Mouse (Mus musculus) stomach, postnatal 0 days (tissue): ENCODE results near the gene Smarca2. TPM values are rescaled to one million over a fixed set of nuclear protein-coding genes. Genes with fewer than 3 reads are reported as not detected.
A peak's percentile ranks its signal among the peaks of the same experiment; 100 is the strongest.

ENCODE experiments used
- ATAC-seq: fragments of 200-750 bp; cut with Nextera tagmentation; 2 replicates; pipeline ENCODE4 v1.8.0; 2017; ENCODE audit not compliant: low FRiP score, low TSS enrichment
- DNase-seq: peaks from one replicate; pipeline ENCODE4 v3.0.0-alpha.2; 2016; ENCODE audit warnings: low spot score
- H3K27ac ChIP-seq: fragments of 300-500 bp; sonication (generic); replicated peaks from 2 replicates; pipeline ENCODE4 v1.5.1; 2014; ENCODE audit warnings: mild to moderate bottlenecking, control low read depth
- H3K27me3 ChIP-seq: fragments of 300-500 bp; sonication (generic); 2 replicates; pipeline ENCODE4 v1.6.1; 2014; ENCODE audit warnings: low read length; ENCODE audit not compliant: control insufficient read depth, insufficient read depth
- H3K36me3 ChIP-seq: fragments of 300-500 bp; sonication (generic); 2 replicates; pipeline ENCODE4 v1.6.1; 2014; ENCODE audit warnings: low read length, mixed read lengths; ENCODE audit not compliant: control insufficient read depth, insufficient read depth
- H3K4me1 ChIP-seq: fragments of 300-500 bp; sonication (generic); replicated peaks from 2 replicates; pipeline ENCODE4 v1.6.1; 2014; ENCODE audit warnings: antibody characterized with exemption; ENCODE audit not compliant: control insufficient read depth, insufficient read depth
- H3K4me2 ChIP-seq: fragments of 300-500 bp; sonication (generic); replicated peaks from 2 replicates; pipeline ENCODE4 v1.6.1; 2014; ENCODE audit warnings: low read depth, mild to moderate bottlenecking, control low read depth, moderate library complexity
- H3K4me3 ChIP-seq: fragments of 300-500 bp; sonication (generic); 2 replicates; pipeline ENCODE4 v1.5.1; 2014; ENCODE audit warnings: low read depth, low read length, control low read depth
- H3K9ac ChIP-seq: fragments of 300-500 bp; sonication (generic); 2 replicates; pipeline ENCODE4 v1.6.1; 2014; ENCODE audit warnings: mild to moderate bottlenecking, low read length, control low read depth, mixed read lengths
- H3K9me3 ChIP-seq: fragments of 300-500 bp; sonication (generic); 2 replicates; pipeline ENCODE4 v1.6.1; 2016; ENCODE audit warnings: low read length; ENCODE audit not compliant: control insufficient read depth
- CTCF ChIP-seq: IDR thresholded peaks from 2 replicates; pipeline ENCODE4 v1.5.1; 2016; ENCODE audit warnings: antibody characterized with exemption, low read depth, mild to moderate bottlenecking, moderate library complexity
- EP300 ChIP-seq: optimal IDR thresholded peaks from 2 replicates; pipeline ENCODE3; 2016; ENCODE audit warnings: antibody characterized with exemption
- WGBS: fragments of 180-500 bp; shearing (Covaris S2); extraction: QIAGEN DNeasy Blood & Tissue Kit; methylation state at CpG from one replicate; pipeline ENCODE4 v1.1.7; 2014; 5-methylcytosine and 5-hydroxymethylcytosine counted together
- polyA plus RNA-seq: library from polyadenylated mRNA; unstranded; fragments of >200 nt; fragmentation: Nextera tagmentation; extraction: Ambion mirVana; gene quantifications from 2 replicates; pipeline ENCODE4 v1.2.1, GENCODE M21; 2015

Gene Smarca2
- polyA plus RNA-seq, 1 experiment from 2014 or later, result 21.3 TPM

DNA sequence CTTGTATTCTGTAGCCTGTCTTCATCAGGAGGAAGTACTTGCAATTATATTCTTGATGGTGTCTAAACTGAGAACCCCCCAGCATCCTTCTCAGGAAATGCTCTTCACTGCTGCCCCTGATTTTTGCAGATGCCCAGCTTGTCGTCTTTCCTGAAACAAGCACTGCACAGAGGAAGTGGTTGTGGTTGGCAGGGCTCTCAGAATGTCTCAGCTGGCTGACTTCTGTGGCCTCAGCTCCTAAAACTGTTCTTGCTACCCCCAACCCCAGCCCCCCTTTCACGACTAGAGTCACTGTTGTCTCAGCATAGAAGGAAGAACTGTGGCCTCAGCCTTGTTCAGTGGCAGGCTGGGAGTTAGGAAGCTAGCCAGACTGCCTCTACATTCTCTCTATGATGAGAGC lies 41.3 kb downstream of the Smarca2 start:
- TF ChIP-seq EP300 (no peak), CTCF (no peak)
- Histone ChIP-seq H3K27ac (no peak overlapping the region), H3K9ac (no peak overlapping the region), H3K4me3 (no peak overlapping the region), H3K36me3 (peaks cover 21% of the 10 kb centered on the region), H3K4me2 (no peak overlapping the region), H3K4me1 (no peaks in the 10 kb centered on the region), H3K9me3 (no peaks in the 10 kb centered on the region), H3K27me3 (no peaks in the 10 kb centered on the region)
- WGBS, result 58% methylated on average over 2 of the region's 2 CpGs
- ATAC-seq (no peak), DNase-seq (no peak)

DNA sequence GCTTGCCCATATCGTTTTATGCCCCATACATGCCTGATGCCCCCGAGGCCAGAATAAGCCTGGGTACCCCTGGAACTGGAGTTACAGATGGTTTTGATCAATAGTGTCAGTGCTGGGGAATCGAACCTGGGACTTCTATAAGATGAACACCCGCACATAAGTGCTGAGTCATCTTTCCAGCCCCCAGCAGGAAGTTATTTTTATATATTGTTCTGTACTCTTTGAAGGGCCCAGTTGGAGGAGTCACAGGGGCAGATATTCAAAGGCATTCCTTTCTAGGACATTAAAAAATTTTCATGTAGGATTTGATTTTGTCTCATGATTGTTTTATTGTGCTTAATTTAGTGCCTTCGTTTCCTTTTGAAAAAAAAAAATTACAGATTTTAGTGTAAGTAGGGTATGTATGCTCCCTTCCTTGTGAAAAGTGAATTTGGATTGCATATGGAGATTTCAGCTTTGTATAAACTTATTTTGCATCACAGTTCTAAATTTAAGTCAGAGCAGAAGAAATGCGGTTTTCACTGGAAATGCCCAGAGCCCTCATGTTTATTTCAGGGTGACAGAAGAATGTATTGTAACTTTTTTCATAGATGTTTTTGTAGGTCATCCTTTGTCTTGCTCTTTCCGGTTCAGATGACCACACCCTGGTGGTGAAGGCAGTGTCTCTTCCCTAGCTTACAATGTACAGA lies 45.9 kb downstream of the Smarca2 start:
- DNase-seq (no peak), ATAC-seq (no peak)
- Histone ChIP-seq H3K4me1 (no peaks in the 10 kb centered on the region), H3K9ac (no peak overlapping the region), H3K4me3 (no peak overlapping the region), H3K4me2 (no peak overlapping the region), H3K9me3 (no peaks in the 10 kb centered on the region), H3K27me3 (no peaks in the 10 kb centered on the region), H3K36me3 (peaks cover 26% of the 10 kb centered on the region), H3K27ac (no peak overlapping the region)
- 84% methylated on average over 7 of the region's 7 CpGs for whole genome bisulfite sequencing
- TF ChIP-seq CTCF (no peak), EP300 (no peak)

DNA sequence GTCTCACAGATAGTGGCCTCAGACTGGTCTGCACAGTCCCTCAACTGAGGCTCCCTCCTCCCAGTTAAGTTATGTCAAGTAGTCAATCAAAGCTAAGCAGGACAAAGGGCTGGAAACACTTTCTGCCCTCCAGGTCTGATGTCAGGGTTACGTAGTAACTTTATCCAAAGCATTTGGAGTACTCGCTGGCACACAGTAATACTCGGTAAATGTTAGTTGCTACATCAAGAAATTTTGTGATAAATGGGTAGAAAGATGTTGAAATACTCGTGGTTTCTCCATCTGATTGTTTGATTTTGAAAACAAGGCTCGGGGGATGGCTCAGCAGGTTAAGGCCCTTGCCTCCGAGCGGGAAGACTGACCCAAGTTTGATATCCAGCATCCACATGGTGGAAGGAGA lies 53.5 kb downstream of the Smarca2 start:
- H3K9ac ChIP-seq, result no peak overlapping the region
- WGBS, result 73% methylated on average over 7 of the region's 7 CpGs
- no peak for DNase-seq
- H3K4me2 ChIP-seq, result no peak overlapping the region
- no peak overlapping the region for H3K27ac ChIP-seq
- no peak for ATAC-seq
- no peak overlapping the region for H3K4me3 ChIP-seq
- no peaks in the 10 kb centered on the region for H3K9me3 ChIP-seq
- H3K4me1 ChIP-seq, result no peaks in the 10 kb centered on the region
- H3K27me3 ChIP-seq, result no peaks in the 10 kb centered on the region
- peaks cover 9% of the 10 kb centered on the region for H3K36me3 ChIP-seq
- TF ChIP-seq CTCF, result no peak
- no peak for TF ChIP-seq EP300

DNA sequence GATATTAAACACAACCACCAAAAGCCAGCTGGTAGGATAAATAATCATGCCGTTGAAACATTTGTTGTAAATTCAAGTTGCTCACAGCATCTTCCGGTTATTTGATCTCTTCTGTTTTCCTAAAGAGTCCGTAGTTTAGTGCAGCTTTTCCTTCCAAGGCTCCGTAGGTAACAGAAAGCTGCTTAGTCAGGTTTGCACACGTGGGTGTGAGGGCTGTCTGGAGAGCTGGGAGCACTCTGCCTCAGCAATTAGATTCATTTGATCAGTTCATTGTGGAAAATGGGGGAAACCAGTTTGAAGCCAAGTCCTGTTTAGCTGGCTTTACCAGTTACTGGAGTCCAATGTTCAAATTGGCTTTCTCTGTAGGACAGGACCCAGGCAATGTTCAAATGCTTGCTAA lies 55.1 kb downstream of the Smarca2 start:
- Histone ChIP-seq H3K27ac (no peak overlapping the region), H3K9me3 (no peaks in the 10 kb centered on the region), H3K4me2 (no peak overlapping the region), H3K4me1 (no peaks in the 10 kb centered on the region), H3K36me3 (peaks cover 10% of the 10 kb centered on the region), H3K9ac (no peak overlapping the region), H3K4me3 (no peak overlapping the region), H3K27me3 (no peaks in the 10 kb centered on the region)
- TF ChIP-seq EP300, result no peak
- no peak for TF ChIP-seq CTCF
- ATAC-seq (0 out of 2 replicates have a peak, but pooled peaks have one; percentile 49), DNase-seq (peak; percentile 38)
- WGBS, result 58% methylated on average over 5 of the region's 5 CpGs

DNA sequence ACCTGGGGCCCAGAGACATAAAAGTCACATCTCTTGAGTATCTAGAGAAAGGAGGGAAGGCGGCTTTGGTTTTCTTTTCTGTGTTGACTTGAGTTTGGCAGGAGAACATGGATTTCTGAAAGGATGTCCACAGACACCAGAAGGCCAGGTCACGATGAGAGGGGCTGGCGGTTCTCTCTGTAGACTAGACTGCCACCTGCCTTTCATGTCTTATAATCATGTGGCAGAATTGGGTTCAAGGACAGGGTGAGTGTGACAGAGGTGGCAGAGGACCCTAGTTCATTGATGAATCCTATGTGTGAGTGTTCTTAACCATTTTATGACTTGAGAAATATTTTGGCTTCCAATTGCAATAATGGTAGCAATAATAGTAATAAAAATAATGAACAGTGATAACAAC lies 56.3 kb downstream of the Smarca2 start:
- Histone ChIP-seq H3K4me2 (no peak overlapping the region), H3K9ac (no peak overlapping the region), H3K27ac (no peak overlapping the region), H3K36me3 (peaks cover 8% of the 10 kb centered on the region), H3K27me3 (no peaks in the 10 kb centered on the region), H3K4me1 (no peaks in the 10 kb centered on the region), H3K9me3 (no peaks in the 10 kb centered on the region), H3K4me3 (no peak overlapping the region)
- DNase-seq (no peak), ATAC-seq (no peak)
- 91% methylated on average over 3 of the region's 3 CpGs for WGBS
- TF ChIP-seq EP300 (no peak), CTCF (no peak)

DNA sequence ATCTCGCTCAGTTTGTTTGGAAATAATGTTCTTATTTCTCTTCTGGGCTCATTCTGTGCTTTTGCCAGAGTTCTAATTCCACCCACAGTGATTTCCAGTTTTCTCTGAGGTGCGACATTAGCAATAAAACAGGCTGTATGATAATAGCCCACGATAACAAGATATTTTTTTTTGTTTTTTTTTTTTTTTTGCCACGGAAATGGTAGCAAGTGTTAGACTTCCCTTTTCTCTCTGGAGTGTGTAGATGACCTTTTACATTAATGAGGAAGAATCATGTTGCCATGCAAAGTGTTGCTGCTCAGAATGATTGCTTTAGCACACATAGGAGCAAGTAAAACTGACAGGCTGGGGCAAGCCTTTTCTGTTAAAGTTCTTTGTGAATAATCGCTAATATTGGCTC lies 61.5 kb downstream of the Smarca2 start:
- no peak for DNase-seq
- H3K4me3 ChIP-seq, result no peak overlapping the region
- H3K9ac ChIP-seq, result no peak overlapping the region
- no peaks in the 10 kb centered on the region for H3K4me1 ChIP-seq
- no peak for TF ChIP-seq CTCF
- no peak for TF ChIP-seq EP300
- H3K4me2 ChIP-seq, result no peak overlapping the region
- H3K9me3 ChIP-seq, result no peaks in the 10 kb centered on the region
- WGBS, result 66% methylated on average over 5 of the region's 5 CpGs
- peaks cover 15% of the 10 kb centered on the region for H3K36me3 ChIP-seq
- H3K27ac ChIP-seq, result no peak overlapping the region
- no peak for ATAC-seq
- H3K27me3 ChIP-seq, result no peaks in the 10 kb centered on the region
